Mouse (Mus musculus) cerebellum, adult 2 months (tissue): ENCODE measurements around the gene Ung.

Experiments used
- CTCF ChIP-seq: fragments of 200-500 bp; IDR thresholded peaks from 2 replicates; pipeline ENCODE4 v1.5.1; 2011; ENCODE audit warnings: low read depth, mild to moderate bottlenecking, control low read depth, low read length, moderate library complexity, borderline replicate concordance; ENCODE audit not compliant: insufficient read depth
- POLR2A ChIP-seq: fragments of 200-500 bp; IDR thresholded peaks from 2 replicates; pipeline ENCODE4 v1.6.1; 2011; ENCODE audit warnings: low read length, control low read depth, borderline replicate concordance; ENCODE audit not compliant: insufficient read depth

DNA sequence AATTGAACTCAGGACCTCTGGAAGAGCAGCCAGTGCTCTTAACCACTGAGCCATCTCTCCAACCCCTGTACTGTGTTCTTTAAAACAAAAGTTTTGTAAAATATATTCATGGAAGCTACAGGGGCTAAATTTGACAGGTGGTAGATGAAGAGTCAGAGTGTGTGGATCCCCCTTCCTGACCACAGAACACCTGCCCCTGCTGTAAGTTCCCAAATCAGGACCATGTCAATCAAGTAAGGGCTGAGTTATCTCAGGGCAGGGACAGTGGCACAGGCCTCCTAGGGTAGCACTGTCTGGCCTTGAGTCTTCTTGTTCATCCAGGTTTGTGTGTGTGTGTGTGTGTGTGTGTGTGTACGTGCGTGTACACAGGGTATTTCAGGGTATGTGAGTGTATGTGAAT is 53.3 kb downstream of the Ung start:
- TF ChIP-seq CTCF: no peak
- TF ChIP-seq POLR2A: no peak
